Mouse (Mus musculus): Measurements from ENCODE around the gene Zfp414. TPM values are rescaled to one million over a fixed set of nuclear protein-coding genes. Genes with fewer than 3 reads are reported as not detected.
"Not testable (repeated sequence)": the region's sequence is repeated elsewhere in the genome, so short reads cannot be mapped to it uniquely, and the experiment has no call there.

Gene Zfp414
- polyA plus RNA-seq, 2 experiments = 22.7 to 24.6 TPM

- Histone ChIP-seq H3K4me1 (replicated peaks; ENCODE audit: control insufficient read depth in 2 of 2, insufficient read depth in 2 of 2, low read length in 1 of 2) (no peaks in the 10 kb centered on the region), H3K4me3 (ENCODE audit: insufficient read depth in 1 of 2, low read depth in 2 of 2, low read length in 2 of 2) (no peak overlapping the region), H3K27me3 (ENCODE audit: control insufficient read depth, insufficient read depth, low read length) (no peaks in the 10 kb centered on the region), H3K9me3 (ENCODE audit: control insufficient read depth, low read length) (no peaks in the 10 kb centered on the region; the same call in 1 of the 2 replicates), H3K4me2 (ENCODE audit: low read depth) (no peak overlapping the region), H3K36me3 (replicated peaks; ENCODE audit: control insufficient read depth, insufficient read depth, low read depth) (no peaks in the 10 kb centered on the region), H3K9ac (replicated peaks) (no peak overlapping the region), H3K27ac (no peak overlapping the region)
- no peak for TF ChIP-seq EP300 (IDR thresholded peaks at IDR 0.05; ENCODE audit: low read depth)
- TF ChIP-seq CTCF (IDR thresholded peaks at IDR 0.05; ENCODE audit: low read depth) = no peak
- ATAC-seq (ENCODE audit: insufficient read depth) (no peak), DNase-seq (ENCODE audit: low read depth in 3 of 3, low spot score in 3 of 3) (no peak)
- WGBS (ENCODE audit: insufficient replicate concordance) = 72% methylated on average over 8 of the region's 8 CpGs
Observed at GRCm38 (mm10) chr17:33599836-33600475, 28.9 kb upstream of the Zfp414 start.

GRCm38 (mm10) chr17:33600831-33601230 lies 28.1 kb upstream of the Zfp414 start:
- Histone ChIP-seq H3K36me3 (replicated peaks; ENCODE audit: control insufficient read depth, insufficient read depth, low read depth) (no peaks in the 10 kb centered on the region), H3K4me3 (ENCODE audit: insufficient read depth in 1 of 2, low read depth in 2 of 2, low read length in 2 of 2) (no peak overlapping the region), H3K4me2 (ENCODE audit: low read depth) (no peak overlapping the region), H3K9me3 (ENCODE audit: control insufficient read depth, low read length) (no peaks in the 10 kb centered on the region; the same call in 1 of the 2 replicates), H3K27ac (no peak overlapping the region), H3K4me1 (replicated peaks; ENCODE audit: control insufficient read depth in 2 of 2, insufficient read depth in 2 of 2, low read length in 1 of 2) (no peaks in the 10 kb centered on the region), H3K27me3 (ENCODE audit: control insufficient read depth, insufficient read depth, low read length) (no peaks in the 10 kb centered on the region), H3K9ac (replicated peaks) (no peak overlapping the region)
- TF ChIP-seq CTCF (IDR thresholded peaks at IDR 0.05; ENCODE audit: low read depth) = no peak
- no peak for TF ChIP-seq EP300 (IDR thresholded peaks at IDR 0.05; ENCODE audit: low read depth)
- DNase-seq (ENCODE audit: low read depth in 3 of 3, low spot score in 3 of 3) (no peak), ATAC-seq (ENCODE audit: insufficient read depth) (no peak)
- WGBS (ENCODE audit: insufficient replicate concordance) = 51% methylated on average over 3 of the region's 3 CpGs

- H3K4me3 ChIP-seq (ENCODE audit: insufficient read depth in 1 of 2, low read depth in 2 of 2, low read length in 2 of 2) = no peak overlapping the region
Observed at GRCm38 (mm10) chr17:33601947-33602346, 26.9 kb upstream of the Zfp414 start.

GRCm38 (mm10) chr17:33607273-33607672 lies 21.6 kb upstream of the Zfp414 start:
- H3K36me3 ChIP-seq (replicated peaks; ENCODE audit: control insufficient read depth, insufficient read depth, low read depth) = no peaks in the 10 kb centered on the region
- H3K4me1 ChIP-seq (replicated peaks; ENCODE audit: control insufficient read depth in 2 of 2, insufficient read depth in 2 of 2, low read length in 1 of 2) = peaks cover 0 to 13% of the 10 kb centered on the region in 2 experiments; a peak in 3 of 4 replicates
- ATAC-seq (ENCODE audit: insufficient read depth) (peak; percentile 73; the same call in 1 of the 2 replicates), DNase-seq (ENCODE audit: low read depth in 3 of 3, low spot score in 3 of 3) (peak in 1 of 3 experiments; percentile 16)
- no peak for TF ChIP-seq EP300 (IDR thresholded peaks at IDR 0.05; ENCODE audit: low read depth)
- no peak for TF ChIP-seq CTCF (IDR thresholded peaks at IDR 0.05; ENCODE audit: low read depth)
- no peak overlapping the region for H3K27ac ChIP-seq
- H3K4me2 ChIP-seq (ENCODE audit: low read depth) = no peak overlapping the region; the same call in 1 of the 2 replicates
- H3K9ac ChIP-seq (replicated peaks) = no peak overlapping the region
- H3K4me3 ChIP-seq (ENCODE audit: insufficient read depth in 1 of 2, low read depth in 2 of 2, low read length in 2 of 2) = no peak overlapping the region
- no peaks in the 10 kb centered on the region for H3K9me3 ChIP-seq (ENCODE audit: control insufficient read depth, low read length)
- H3K27me3 ChIP-seq (ENCODE audit: control insufficient read depth, insufficient read depth, low read length) = no peaks in the 10 kb centered on the region
- WGBS (ENCODE audit: insufficient replicate concordance) = 10% methylated on average over 2 of the region's 2 CpGs

More at GRCm38 (mm10) chr17:33601947-33602346, 26.9 kb upstream of the Zfp414 start:
- Histone ChIP-seq H3K9ac (replicated peaks) (no peak overlapping the region), H3K9me3 (ENCODE audit: control insufficient read depth, low read length) (no peaks in the 10 kb centered on the region; the same call in 1 of the 2 replicates), H3K4me2 (ENCODE audit: low read depth) (no peak overlapping the region), H3K4me1 (replicated peaks; ENCODE audit: control insufficient read depth in 2 of 2, insufficient read depth in 2 of 2, low read length in 1 of 2) (peaks cover 0 to 5% of the 10 kb centered on the region in 2 experiments; a peak in 2 of 4 replicates), H3K36me3 (replicated peaks; ENCODE audit: control insufficient read depth, insufficient read depth, low read depth) (no peaks in the 10 kb centered on the region), H3K27ac (no peak overlapping the region), H3K27me3 (ENCODE audit: control insufficient read depth, insufficient read depth, low read length) (no peaks in the 10 kb centered on the region)
- no peak for DNase-seq (ENCODE audit: low read depth in 3 of 3, low spot score in 3 of 3)
- no peak for TF ChIP-seq CTCF (IDR thresholded peaks at IDR 0.05; ENCODE audit: low read depth)
- TF ChIP-seq EP300 (IDR thresholded peaks at IDR 0.05; ENCODE audit: low read depth) = no peak
- ATAC-seq (ENCODE audit: insufficient read depth) = no peak
- whole genome bisulfite sequencing (ENCODE audit: insufficient replicate concordance) = 74% methylated on average over 12 of the region's 12 CpGs

DNA sequence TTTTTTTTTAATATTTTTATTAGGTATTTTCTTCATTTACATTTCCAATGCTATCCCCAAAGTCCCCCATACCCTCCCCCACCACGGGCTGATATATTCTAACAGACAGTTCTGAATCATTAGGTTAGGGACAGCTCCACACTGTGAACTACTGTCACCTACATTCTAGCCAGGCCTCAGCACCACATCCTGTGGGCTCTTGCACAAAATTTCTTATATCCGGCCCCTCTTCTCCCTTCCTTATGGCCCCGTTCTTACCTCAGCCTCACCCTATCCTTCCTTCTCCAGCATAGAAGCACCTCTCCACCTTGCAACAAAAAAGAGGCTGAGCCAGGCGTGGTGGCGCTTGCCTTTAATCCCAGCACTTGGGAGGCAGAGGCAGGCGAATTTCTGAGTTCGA lies 18.3 kb upstream of the Zfp414 start:
- no peak overlapping the region for H3K9ac ChIP-seq (replicated peaks)
- 51% methylated on average over 7 of the region's 7 CpGs for WGBS (ENCODE audit: insufficient replicate concordance)
- H3K36me3 ChIP-seq (replicated peaks; ENCODE audit: control insufficient read depth, insufficient read depth, low read depth) = no peaks in the 10 kb centered on the region
- no peak overlapping the region for H3K4me3 ChIP-seq (ENCODE audit: insufficient read depth in 1 of 2, low read depth in 2 of 2, low read length in 2 of 2)
- no peak for ATAC-seq (ENCODE audit: insufficient read depth)
- H3K27me3 ChIP-seq (ENCODE audit: control insufficient read depth, insufficient read depth, low read length) = no peaks in the 10 kb centered on the region
- peaks cover 0 to 13% of the 10 kb centered on the region in 2 experiments; a peak in 3 of 4 replicates for H3K4me1 ChIP-seq (replicated peaks; ENCODE audit: control insufficient read depth in 2 of 2, insufficient read depth in 2 of 2, low read length in 1 of 2)
- DNase-seq (ENCODE audit: low read depth in 3 of 3, low spot score in 3 of 3) = no peak
- H3K9me3 ChIP-seq (ENCODE audit: control insufficient read depth, low read length) = no peaks in the 10 kb centered on the region
- no peak overlapping the region for H3K27ac ChIP-seq
- no peak for TF ChIP-seq CTCF (IDR thresholded peaks at IDR 0.05; ENCODE audit: low read depth)
- no peak for TF ChIP-seq EP300 (IDR thresholded peaks at IDR 0.05; ENCODE audit: low read depth)
- no peak overlapping the region for H3K4me2 ChIP-seq (ENCODE audit: low read depth)

DNA sequence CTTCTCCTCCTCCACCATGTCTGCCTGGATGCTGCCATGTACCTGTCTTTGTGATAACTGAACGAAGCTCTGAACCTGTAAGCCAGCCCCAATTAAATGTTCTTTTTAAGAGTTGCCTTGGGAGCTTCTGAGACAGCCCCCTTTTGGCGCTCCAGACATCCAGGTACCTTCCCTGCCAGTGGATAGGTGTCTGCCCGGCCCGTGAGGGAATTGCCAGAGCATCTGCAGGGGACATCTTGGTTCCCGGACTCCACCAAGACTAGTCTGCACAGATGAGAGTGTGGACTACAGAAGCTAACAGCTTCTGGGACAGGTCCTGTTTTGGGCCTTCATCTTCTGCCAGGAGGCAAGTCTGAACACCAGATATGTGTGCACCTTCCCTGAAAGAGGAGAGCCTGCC lies 15.2 kb upstream of the Zfp414 start:
- not testable (repeated sequence) for H3K27me3 ChIP-seq (ENCODE audit: control insufficient read depth, insufficient read depth, low read length); DNase-seq (ENCODE audit: low read depth in 3 of 3, low spot score in 3 of 3); H3K4me1 ChIP-seq (replicated peaks; ENCODE audit: control insufficient read depth in 2 of 2, insufficient read depth in 2 of 2, low read length in 1 of 2); H3K9ac ChIP-seq (replicated peaks); H3K36me3 ChIP-seq (replicated peaks; ENCODE audit: control insufficient read depth, insufficient read depth, low read depth); H3K9me3 ChIP-seq (ENCODE audit: control insufficient read depth, low read length); ATAC-seq (ENCODE audit: insufficient read depth); H3K4me2 ChIP-seq (ENCODE audit: low read depth); H3K4me3 ChIP-seq (ENCODE audit: insufficient read depth in 1 of 2, low read depth in 2 of 2, low read length in 2 of 2); H3K27ac ChIP-seq
- 66% methylated on average over 5 of the region's 5 CpGs for WGBS (ENCODE audit: insufficient replicate concordance)
